Mouse (Mus musculus) CH12.LX (cell line): Measurements from ENCODE around the gene Fam219a. TPM values are rescaled to one million over a fixed set of nuclear protein-coding genes. Genes with fewer than 3 reads are reported as not detected.

ENCODE experiments used
- DNase-seq: peaks from one replicate; pipeline ENCODE4 v3.0.0-alpha.2; 2013; ENCODE audit errors: extremely low read depth
- H3K27ac ChIP-seq: 2 replicates; pipeline ENCODE4 v1.5.1; 2012; ENCODE audit warnings: low read depth, mild to moderate bottlenecking, control low read depth, moderate library complexity; ENCODE audit not compliant: insufficient read depth
- H3K27me3 ChIP-seq: replicated peaks from 2 replicates; pipeline ENCODE3; 2012; ENCODE audit warnings: inconsistent platforms
- H3K36me3 ChIP-seq, 2 experiments: replicated peaks in 1 of 2; 2 replicates each; pipeline versions ENCODE3 to v1.6.1; 2012; ENCODE audit warnings: inconsistent platforms in 1 of 2, low read length in 1 of 2, mild to moderate bottlenecking in 1 of 2, mixed read lengths in 1 of 2, moderate library complexity in 1 of 2; ENCODE audit not compliant: control insufficient read depth in 1 of 2, insufficient read depth in 1 of 2
- H3K4me1 ChIP-seq, 2 experiments: 2 replicates each; pipeline ENCODE4 v1.6.1; 2012; ENCODE audit warnings: inconsistent platforms in 1 of 2, moderate library complexity in 1 of 2; ENCODE audit not compliant: insufficient read depth in 2 of 2, control insufficient read depth in 1 of 2
- H3K4me2 ChIP-seq: 2 replicates; pipeline ENCODE4 v1.6.1; 2012; ENCODE audit warnings: low read depth, mild to moderate bottlenecking, control low read depth; ENCODE audit not compliant: poor library complexity, insufficient read depth, severe bottlenecking
- H3K4me3 ChIP-seq, 3 experiments: fragments of 150-350 bp in 1 of 3; sonication (generic) in 1 of 3; replicated peaks in 1 of 3; 2 replicates each; pipeline versions ENCODE3 to v1.5.1; 2011 to 2012; ENCODE audit warnings: low read depth in 2 of 3, low read length in 2 of 3, mild to moderate bottlenecking in 2 of 3, moderate library complexity in 2 of 3, control low read depth in 1 of 3, improper control_type of control experiment in 1 of 3, inconsistent platforms in 1 of 3, mixed read lengths in 1 of 3; ENCODE audit not compliant: poor library complexity in 1 of 3
- H3K79me2 ChIP-seq: replicated peaks from 2 replicates; pipeline ENCODE4 v1.6.1; 2012; ENCODE audit warnings: mild to moderate bottlenecking, moderate library complexity; ENCODE audit not compliant: control insufficient read depth, poor library complexity, insufficient read depth, severe bottlenecking; ENCODE audit errors: extremely low read depth
- H3K9ac ChIP-seq: 2 replicates; pipeline ENCODE4 v1.6.1; 2012; ENCODE audit warnings: low read depth, mild to moderate bottlenecking, control low read depth, moderate library complexity; ENCODE audit not compliant: insufficient read depth
- H3K9me3 ChIP-seq: replicated peaks from 2 replicates; pipeline ENCODE3; 2012; ENCODE audit warnings: low read length, inconsistent platforms, mixed read lengths
- BHLHE40 ChIP-seq: IDR thresholded peaks from 2 replicates; pipeline ENCODE4 v1.6.1; 2011; ENCODE audit warnings: mild to moderate bottlenecking, low read depth, low read length, improper control_type of control experiment
- CHD2 ChIP-seq: IDR thresholded peaks from 2 replicates; pipeline ENCODE4 v1.6.1; 2011; ENCODE audit warnings: low read length, improper control_type of control experiment
- CTCF ChIP-seq, 2 experiments: IDR thresholded peaks in 1 of 2; conservative IDR thresholded peaks in 1 of 2; 2 replicates each; pipeline ENCODE4 v1.5.1; 2011 to 2012; ENCODE audit warnings: low read depth in 2 of 2, low read length in 2 of 2, improper control_type of control experiment in 1 of 2, inconsistent platforms in 1 of 2, mild to moderate bottlenecking in 1 of 2, moderate library complexity in 1 of 2
- ELF1 ChIP-seq: IDR thresholded peaks from 2 replicates; pipeline ENCODE4 v1.6.1; 2014; ENCODE audit warnings: low read depth, mild to moderate bottlenecking, inconsistent platforms, low read length, improper control_type of control experiment
- ETS1 ChIP-seq: conservative IDR thresholded peaks from 2 replicates; pipeline ENCODE4 v1.6.1; 2012; ENCODE audit warnings: low read depth, mild to moderate bottlenecking, inconsistent platforms, low read length, improper control_type of control experiment, moderate library complexity
- GABPA ChIP-seq: IDR thresholded peaks from 2 replicates; pipeline ENCODE4 v1.6.1; 2012; ENCODE audit warnings: low read depth, low read length, improper control_type of control experiment, inconsistent platforms; ENCODE audit not compliant: insufficient replicate concordance
- HCFC1 ChIP-seq: IDR thresholded peaks from 2 replicates; pipeline ENCODE4 v1.6.1; 2012; ENCODE audit warnings: low read depth, mild to moderate bottlenecking, inconsistent platforms, low read length, improper control_type of control experiment
- IRF4 ChIP-seq: IDR thresholded peaks from 2 replicates; pipeline ENCODE4 v1.6.1; 2014; ENCODE audit warnings: low read depth, mild to moderate bottlenecking, inconsistent platforms, low read length, improper control_type of control experiment
- MAX ChIP-seq: IDR thresholded peaks from 2 replicates; pipeline ENCODE4 v1.6.1; 2011; ENCODE audit warnings: low read length, improper control_type of control experiment
- MYC ChIP-seq: IDR thresholded peaks from 2 replicates; pipeline ENCODE4 v1.6.1; 2011; ENCODE audit warnings: low read depth, mild to moderate bottlenecking, improper control_type of control experiment, low read length
- NRF1 ChIP-seq: IDR thresholded peaks from 2 replicates; pipeline ENCODE4 v1.6.1; 2014; ENCODE audit warnings: low read depth, mild to moderate bottlenecking, inconsistent platforms, low read length, improper control_type of control experiment, moderate library complexity
- PAX5 ChIP-seq: IDR thresholded peaks from 2 replicates; pipeline ENCODE4 v1.6.1; 2012; ENCODE audit warnings: low read length, inconsistent platforms, mixed read lengths
- POLR2A ChIP-seq: IDR thresholded peaks from 2 replicates; pipeline ENCODE4 v1.6.1; 2011; ENCODE audit warnings: low read depth, mild to moderate bottlenecking, improper control_type of control experiment, low read length
- POLR2AphosphoS2 ChIP-seq: IDR thresholded peaks from 2 replicates; pipeline ENCODE4 v1.6.1; 2011; ENCODE audit warnings: low read depth, low read length, improper control_type of control experiment
- SMC3 ChIP-seq: IDR thresholded peaks from 2 replicates; pipeline ENCODE4 v1.6.1; 2011; ENCODE audit warnings: low read depth, low read length, improper control_type of control experiment
- TBP ChIP-seq: conservative IDR thresholded peaks from 2 replicates; pipeline ENCODE4 v1.6.1; 2011; ENCODE audit warnings: low read depth, low read length, improper control_type of control experiment
- TCF12 ChIP-seq: IDR thresholded peaks from 2 replicates; pipeline ENCODE4 v1.6.1; 2014; ENCODE audit warnings: low read depth, mild to moderate bottlenecking, inconsistent platforms, low read length, improper control_type of control experiment
- USF1 ChIP-seq: IDR thresholded peaks from 2 replicates; pipeline ENCODE4 v1.6.1; 2014; ENCODE audit warnings: low read depth, mild to moderate bottlenecking, inconsistent platforms, low read length, improper control_type of control experiment
- USF2 ChIP-seq: conservative IDR thresholded peaks from 2 replicates; pipeline ENCODE4 v1.6.1; 2011; ENCODE audit warnings: low read depth, low read length, improper control_type of control experiment
- ZC3H11A ChIP-seq: IDR thresholded peaks from 2 replicates; pipeline ENCODE4 v1.6.1; 2012; ENCODE audit warnings: low read depth, mild to moderate bottlenecking, inconsistent platforms, low read length, improper control_type of control experiment
- ZKSCAN1 ChIP-seq: IDR thresholded peaks from 2 replicates; pipeline ENCODE4 v1.6.1; 2012; ENCODE audit warnings: low read depth, inconsistent platforms, low read length, improper control_type of control experiment, borderline replicate concordance
- ZNF384 ChIP-seq: IDR thresholded peaks from 2 replicates; pipeline ENCODE4 v1.6.1; 2012; ENCODE audit warnings: low read depth, low read length, improper control_type of control experiment, inconsistent platforms
- dilution Hi-C: fragments of 300-500 bp; cut with MboI; formaldehyde crosslinking; loops from 2 replicates; pipeline ENCODE4 v1.14.3; 2020; ENCODE audit warnings: low sequenced_read_pairs; ENCODE audit not compliant: extremely low pct_unique_long_range_greater_than_20kb, extremely low pct_ligation_motif_present
- in situ Hi-C: fragments of 300-500 bp; cut with MboI; formaldehyde crosslinking; loops from 3 replicates; pipeline ENCODE4 v1.14.3; 2019; ENCODE audit warnings: low sequenced_read_pairs, low pct_ligation_motif_present, low pct_unique_long_range_greater_than_20kb, mixed read lengths
- polyA plus RNA-seq: library from polyadenylated mRNA; unstranded; fragments of >175 nt; gene quantifications from 2 replicates; pipeline ENCODE4 v1.2.1, GENCODE M21; 2012; ENCODE audit warnings: low read depth; ENCODE audit not compliant: insufficient read length
- total RNA-seq, 2 experiments: library from RNA; depleted of rRNA; stranded (reverse); fragments of 300-350 nt in 1 of 2; fragments of >200 nt in 1 of 2; gene quantifications; 2 replicates each; pipeline ENCODE4 v1.2.3; 2012 to 2014

The Fam219a gene
- total and polyA plus RNA-seq, 3 experiments: 0.20 to 1.5 (median 1.2) TPM

DNA sequence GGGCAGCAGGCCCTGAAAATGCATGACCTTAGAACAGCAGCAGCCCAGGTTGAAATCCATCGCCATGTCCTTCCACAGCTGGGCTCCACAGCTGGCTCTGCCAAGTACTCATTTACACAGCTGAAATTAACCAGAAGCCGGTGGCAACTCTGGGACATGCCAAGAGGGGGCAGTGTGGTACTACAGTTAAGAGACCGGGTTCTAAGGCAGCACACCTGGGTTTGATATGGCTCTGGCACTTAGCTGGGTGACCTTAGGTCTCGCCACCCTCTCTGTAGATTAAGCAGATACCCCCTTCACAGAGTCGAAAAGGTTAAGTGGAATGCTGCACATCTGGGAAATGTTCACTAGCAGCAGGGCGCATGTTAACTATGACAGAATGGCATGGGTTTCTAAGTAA, 16.8 kb downstream of the Fam219a start (continued):
- TF ChIP-seq ETS1: no peak
- no peak for TF ChIP-seq ELF1
- no peak for TF ChIP-seq POLR2AphosphoS2
- 0 out of 2 replicates have a peak, but pooled peaks have one; percentile 21 for TF ChIP-seq TCF12
- no peak for TF ChIP-seq USF1
- no peak for TF ChIP-seq BHLHE40
- no peak for TF ChIP-seq ZNF384
- TF ChIP-seq POLR2A: no peak
- peak; percentile 55 for TF ChIP-seq ZC3H11A

DNA sequence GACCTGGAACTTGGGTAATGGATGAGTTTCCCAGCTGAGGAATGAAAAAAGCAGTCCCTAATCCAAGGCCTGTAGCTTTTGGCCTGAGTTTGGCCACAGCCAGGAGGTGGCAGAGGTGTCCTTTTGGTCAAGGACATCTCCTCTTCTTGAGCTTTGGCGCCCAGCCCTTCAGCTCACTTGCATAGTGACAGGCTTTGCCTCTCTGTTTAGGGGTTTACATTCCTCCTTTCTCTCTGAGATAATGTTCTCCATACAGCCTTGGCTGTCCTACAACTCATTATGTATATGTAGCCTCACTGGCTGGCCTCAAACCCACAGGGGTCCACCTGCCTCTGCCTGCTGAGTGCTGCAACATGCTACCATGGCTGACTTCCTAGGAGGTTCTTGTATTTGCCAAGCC, 22.3 kb downstream of the Fam219a start:
- dilution Hi-C loops: no loop called here
- Histone ChIP-seq H3K9me3 (no peaks in the 10 kb centered on the region), H3K4me1 (peaks cover 0 to 2% of the 10 kb centered on the region in 2 experiments; a peak in 1 of 4 replicates), H3K27me3 (peaks cover 9% of the 10 kb centered on the region), H3K36me3 (no peaks in the 10 kb centered on the region), H3K27ac (no peak overlapping the region), H3K4me2 (no peak overlapping the region), H3K4me3 (no peak overlapping the region), H3K79me2 (no peaks in the 10 kb centered on the region), H3K9ac (no peak overlapping the region)
- TF ChIP-seq IRF4 (no peak), CHD2 (no peak), POLR2AphosphoS2 (no peak), BHLHE40 (no peak), USF1 (no peak), ZNF384 (no peak)
- DNase-seq: no peak
- in situ Hi-C loops: no loop called here

DNA sequence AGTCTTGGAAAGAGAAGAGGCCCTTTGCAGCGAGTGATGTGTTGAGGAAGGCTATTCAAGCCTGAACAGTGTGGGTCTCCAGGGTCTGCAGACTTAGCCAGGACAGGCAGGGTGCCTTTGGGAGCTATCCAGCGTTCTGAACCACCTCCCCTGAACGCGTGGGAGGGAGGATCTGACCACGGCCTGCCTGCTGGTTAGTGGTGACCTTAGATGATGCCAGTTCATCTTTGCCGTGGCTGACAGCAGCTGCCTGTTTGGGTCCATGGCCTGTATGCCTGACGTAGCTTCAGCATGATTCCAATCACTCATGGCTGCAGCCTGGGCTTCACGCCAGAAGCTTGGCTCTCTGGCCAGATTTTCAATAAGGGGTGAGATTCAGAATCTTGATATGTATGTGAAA, 23.4 kb downstream of the Fam219a start:
- no peaks in the 10 kb centered on the region for H3K79me2 ChIP-seq
- no peaks in the 10 kb centered on the region for H3K36me3 ChIP-seq
- peaks cover 13% of the 10 kb centered on the region for H3K27me3 ChIP-seq
- in situ Hi-C loops: no loop called here
- dilution Hi-C loops: no loop called here
- no peak for DNase-seq
- H3K9ac ChIP-seq: no peak overlapping the region
- no peak overlapping the region for H3K27ac ChIP-seq
- peaks cover 0 to 2% of the 10 kb centered on the region in 2 experiments; a peak in 1 of 4 replicates for H3K4me1 ChIP-seq
- H3K4me3 ChIP-seq: no peak overlapping the region
- TF ChIP-seq TBP (no peak), CTCF (conservative IDR thresholded peaks at IDR 0.05 in 1 of 2, IDR thresholded peaks at IDR 0.05 in 1 of 2; ENCODE audit: low read depth in 2 of 2, low read length in 2 of 2) (no peak), MYC (no peak), ZC3H11A (no peak), NRF1 (no peak), SMC3 (no peak), POLR2A (no peak), PAX5 (no peak), USF2 (no peak), POLR2AphosphoS2 (no peak), USF1 (no peak), MAX (no peak), GABPA (no peak), HCFC1 (no peak), ZKSCAN1 (no peak)
- no peak overlapping the region for H3K4me2 ChIP-seq
- no peaks in the 10 kb centered on the region for H3K9me3 ChIP-seq
